Mouse (Mus musculus): Measurements from ENCODE around the gene Olfr1512. TPM values are rescaled to one million over a fixed set of nuclear protein-coding genes. Genes with fewer than 3 reads are reported as not detected.

The Olfr1512 gene
- polyA plus RNA-seq, 1 experiment from 2014 or later = not detected

DNA sequence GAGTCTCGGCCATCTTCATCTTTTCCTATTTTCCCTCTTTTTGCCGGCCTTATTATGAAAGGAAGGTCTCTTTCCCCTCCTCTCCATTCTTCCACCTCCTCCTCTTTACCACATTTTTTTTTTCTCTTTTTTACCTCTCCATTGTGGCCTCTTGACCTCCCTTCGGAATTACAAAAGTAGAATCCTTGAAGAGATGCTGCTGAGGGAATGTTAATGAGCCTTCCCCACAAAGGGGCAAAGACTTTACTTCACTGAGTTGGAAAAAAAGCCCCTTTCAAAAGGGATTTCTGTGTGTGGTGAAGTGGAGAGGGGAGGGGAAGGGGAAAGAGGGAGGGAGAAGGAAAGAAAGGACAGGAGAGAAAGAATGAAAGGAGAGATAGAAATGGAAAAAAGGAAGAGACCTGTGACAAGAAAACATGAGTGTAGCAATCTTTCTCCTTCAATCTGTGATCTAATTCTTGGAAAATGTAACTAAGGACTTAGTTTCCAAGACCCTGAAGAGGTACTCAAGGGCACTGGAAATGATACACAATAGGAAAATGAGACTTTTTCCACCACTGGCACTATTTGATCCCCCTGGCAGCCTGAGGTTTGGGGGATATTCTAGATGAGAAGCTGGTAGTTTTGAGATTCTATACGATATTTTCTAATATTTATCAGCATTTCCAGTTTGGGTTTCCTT lies 47.8 kb downstream of the Olfr1512 start:
- no peak overlapping the region for H3K27ac ChIP-seq
- WGBS = 26% methylated on average over 4 of the region's 4 CpGs
- ATAC-seq (replicated peaks; ENCODE audit: low FRiP score) = no peak
- no peak overlapping the region for H3K9ac ChIP-seq
- H3K9me3 ChIP-seq (replicated peaks) = no peaks in the 10 kb centered on the region
- H3K4me2 ChIP-seq = no peak overlapping the region
- H3K4me3 ChIP-seq (replicated peaks) = no peak overlapping the region
- H3K27me3 ChIP-seq = peaks cover 53% of the 10 kb centered on the region
- H3K4me1 ChIP-seq = peaks cover 12% of the 10 kb centered on the region; the same call in 1 of the 2 replicates
- no peaks in the 10 kb centered on the region for H3K36me3 ChIP-seq

DNA sequence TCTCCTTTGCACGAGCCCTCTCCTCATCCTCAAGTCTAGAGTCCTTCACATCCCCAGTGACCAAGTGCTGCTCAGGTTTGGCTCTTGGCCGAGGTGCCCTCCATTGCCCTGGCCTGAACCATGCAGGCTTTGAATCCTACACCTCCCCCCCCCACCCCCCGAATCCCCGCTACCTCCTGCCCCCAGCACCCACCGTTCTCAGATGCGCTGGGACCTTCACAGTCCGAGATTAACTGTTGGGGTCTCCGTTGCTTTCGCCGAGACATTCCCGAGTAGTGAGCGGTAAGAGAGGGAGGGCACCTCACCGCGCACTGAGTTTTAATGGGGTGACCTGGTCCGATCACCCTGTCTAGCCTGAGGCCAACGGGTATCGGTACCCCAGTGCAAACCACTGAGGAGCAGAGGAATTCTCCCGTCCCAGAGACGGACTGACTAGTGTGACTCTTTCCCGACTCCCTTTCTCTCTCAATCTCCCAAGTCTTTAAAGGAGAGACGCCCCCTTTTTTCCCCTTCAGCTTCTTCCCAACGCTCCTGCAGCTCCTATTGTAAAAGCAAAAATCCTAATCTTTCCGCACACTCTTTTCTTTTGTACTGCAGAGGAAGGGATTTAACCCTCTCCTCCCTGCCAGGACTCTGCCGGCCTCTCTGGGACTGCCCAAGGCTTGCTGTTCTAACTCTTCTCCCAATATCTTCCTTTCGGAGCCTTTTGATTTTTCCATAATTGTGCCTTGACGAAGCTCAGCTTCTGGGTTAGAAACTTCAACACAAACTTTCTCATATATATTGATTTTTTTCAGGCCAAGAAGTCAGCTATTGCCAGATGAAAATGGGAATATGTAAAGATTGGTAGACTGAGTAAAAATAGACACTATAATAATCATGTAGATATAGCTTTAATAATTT lies 50.8 kb downstream of the Olfr1512 start, which contains the start of gene Sall2:
Sall2 (minus strand) TSS at position 853 of the 903 bp plus-strand sequence.
- ATAC-seq (replicated peaks; ENCODE audit: low FRiP score) = peak; percentile 70; the same call in 1 of the 2 replicates
- H3K36me3 ChIP-seq = no peaks in the 10 kb centered on the region
- peaks cover 58% of the 10 kb centered on the region for H3K27me3 ChIP-seq
- H3K4me2 ChIP-seq = peak within 1 kb of the TSS; percentile 79
- peak within 1 kb of the TSS; percentile 45 for H3K4me3 ChIP-seq (replicated peaks)
- H3K9ac ChIP-seq = peak within 1 kb of the TSS; percentile 16; the same call in 1 of the 2 replicates
- H3K27ac ChIP-seq = no peak within 1 kb of the TSS
- no peaks in the 10 kb centered on the region for H3K9me3 ChIP-seq (replicated peaks)
- 1% methylated on average over 26 of the region's 26 CpGs for WGBS
- H3K4me1 ChIP-seq = peaks cover 12% of the 10 kb centered on the region; the same call in 1 of the 2 replicates

DNA sequence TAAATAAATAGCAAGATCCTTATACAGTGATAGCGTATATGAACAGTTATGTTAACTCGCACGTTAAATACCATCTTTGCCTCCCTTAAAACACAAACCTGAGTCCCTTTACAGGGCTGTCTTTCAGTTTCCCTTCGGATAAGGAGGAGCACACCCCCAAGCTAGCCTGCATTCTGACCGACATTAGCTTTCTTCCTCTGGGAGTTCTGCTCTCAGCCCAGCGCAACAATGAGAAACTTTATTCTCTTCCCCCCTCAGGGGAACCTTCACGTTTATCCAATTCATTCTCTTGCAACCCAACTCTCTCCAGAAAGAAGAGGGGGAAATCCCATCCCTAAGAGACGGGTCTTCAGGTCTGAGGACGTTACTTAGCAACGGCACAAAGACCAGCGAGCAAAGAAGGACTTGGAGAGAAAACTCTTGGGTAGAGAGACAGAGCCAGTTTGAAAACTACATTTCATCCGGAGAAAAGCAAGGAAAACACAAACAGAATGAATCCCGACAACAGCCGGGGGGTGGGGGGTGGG lies 51.5 kb downstream of the Olfr1512 start:
- Histone ChIP-seq H3K4me1 (peaks cover 12% of the 10 kb centered on the region; the same call in 1 of the 2 replicates), H3K27ac (no peak overlapping the region), H3K4me2 (peak overlapping the region; percentile 79), H3K9me3 (replicated peaks) (no peaks in the 10 kb centered on the region), H3K27me3 (peaks cover 58% of the 10 kb centered on the region), H3K36me3 (no peaks in the 10 kb centered on the region), H3K9ac (peak overlapping the region; percentile 16; the same call in 1 of the 2 replicates), H3K4me3 (replicated peaks) (peak overlapping the region; percentile 45)
- 0 out of 2 replicates have a peak, but pooled peaks have one; percentile 43 for ATAC-seq (replicated peaks; ENCODE audit: low FRiP score)
- WGBS = 4% methylated on average over 14 of the region's 14 CpGs

DNA sequence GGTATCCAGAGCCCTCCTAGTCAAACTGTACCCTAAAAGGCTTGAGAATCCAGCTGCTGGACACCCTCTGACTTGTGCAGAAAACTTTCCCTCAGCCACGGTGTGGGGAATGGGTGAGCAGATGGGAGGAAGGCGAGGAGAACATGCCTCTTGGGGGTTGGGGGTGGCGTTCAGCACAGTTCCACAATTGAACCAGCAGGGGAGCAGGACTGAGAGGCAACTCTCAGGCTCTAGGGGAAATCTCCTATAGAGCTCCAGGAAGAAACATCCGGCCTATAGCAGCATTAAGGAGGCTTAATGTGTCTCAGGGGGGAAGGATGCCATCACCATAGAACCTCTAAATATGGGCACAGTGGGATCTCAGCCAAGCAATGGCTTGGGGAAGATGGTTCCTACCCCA lies 53.1 kb downstream of the Olfr1512 start:
- Histone ChIP-seq H3K9me3 (replicated peaks) (no peaks in the 10 kb centered on the region), H3K9ac (no peak overlapping the region), H3K4me1 (peaks cover 12% of the 10 kb centered on the region; the same call in 1 of the 2 replicates), H3K4me3 (replicated peaks) (no peak overlapping the region), H3K4me2 (no peak overlapping the region), H3K27me3 (peaks cover 45% of the 10 kb centered on the region), H3K36me3 (no peaks in the 10 kb centered on the region), H3K27ac (no peak overlapping the region)
- WGBS = 19% methylated on average over 4 of the region's 4 CpGs
- 0 out of 2 replicates have a peak, but pooled peaks have one; percentile 36 for ATAC-seq (replicated peaks; ENCODE audit: low FRiP score)

Other genes with a start within 250 kb of the Olfr1512 start
- 63.2 and 69.1 TPM in 2 replicates for gene Supt16, start 181.8 kb downstream of the Olfr1512 start, polyA plus RNA-seq (2015; fragmentation: Nextera tagmentation; extraction: Ambion mirVana)
- 33.8 and 40.5 TPM in 2 replicates for gene Chd8, start 121.4 kb downstream of the Olfr1512 start, polyA plus RNA-seq (2015; fragmentation: Nextera tagmentation; extraction: Ambion mirVana)
- gene Tox4, start 100.0 kb downstream of the Olfr1512 start, polyA plus RNA-seq (2015; fragmentation: Nextera tagmentation; extraction: Ambion mirVana) = 44.6 and 49.1 TPM in 2 replicates
- gene Rab2b, start 99.6 kb downstream of the Olfr1512 start, polyA plus RNA-seq (2015; fragmentation: Nextera tagmentation; extraction: Ambion mirVana) = 21.9 and 23.5 TPM in 2 replicates
- gene Mettl3, start 74.0 kb downstream of the Olfr1512 start, polyA plus RNA-seq (2015; fragmentation: Nextera tagmentation; extraction: Ambion mirVana) = 52.1 and 52.8 TPM in 2 replicates
- gene Sall2, start 50.4 kb downstream of the Olfr1512 start, polyA plus RNA-seq (2015; fragmentation: Nextera tagmentation; extraction: Ambion mirVana) = 37.8 and 39.3 TPM in 2 replicates
- not detected in 2 replicates for gene Olfr1513, start 22.8 kb downstream of the Olfr1512 start, polyA plus RNA-seq (2015; fragmentation: Nextera tagmentation; extraction: Ambion mirVana)
- not detected in 2 replicates for gene Olfr1511, start 18.2 kb upstream of the Olfr1512 start, polyA plus RNA-seq (2015; fragmentation: Nextera tagmentation; extraction: Ambion mirVana)
- not detected in 2 replicates for gene Olfr1510, start 35.2 kb upstream of the Olfr1512 start, polyA plus RNA-seq (2015; fragmentation: Nextera tagmentation; extraction: Ambion mirVana)
- gene Olfr1509, start 63.8 kb upstream of the Olfr1512 start, polyA plus RNA-seq (2015; fragmentation: Nextera tagmentation; extraction: Ambion mirVana) = not detected in 2 replicates
- gene Olfr1508, start 88.3 kb upstream of the Olfr1512 start, polyA plus RNA-seq (2015; fragmentation: Nextera tagmentation; extraction: Ambion mirVana) = not detected in 2 replicates
- not detected in 2 replicates for gene Olfr1507, start 116.6 kb upstream of the Olfr1512 start, polyA plus RNA-seq (2015; fragmentation: Nextera tagmentation; extraction: Ambion mirVana)

All from kidney, embryonic 15.5 days (tissue).